Mouse (Mus musculus): Measurements from ENCODE around the gene Zfp287. TPM values are rescaled to one million over a fixed set of nuclear protein-coding genes. Genes with fewer than 3 reads are reported as not detected.
"Not testable (repeated sequence)": the region's sequence is repeated elsewhere in the genome, so short reads cannot be mapped to it uniquely, and the experiment has no call there.

The Zfp287 gene
- 25.5 and 26.0 TPM in 2 replicates for polyA plus RNA-seq (2015; fragmentation: Nextera tagmentation; extraction: Ambion mirVana)

DNA sequence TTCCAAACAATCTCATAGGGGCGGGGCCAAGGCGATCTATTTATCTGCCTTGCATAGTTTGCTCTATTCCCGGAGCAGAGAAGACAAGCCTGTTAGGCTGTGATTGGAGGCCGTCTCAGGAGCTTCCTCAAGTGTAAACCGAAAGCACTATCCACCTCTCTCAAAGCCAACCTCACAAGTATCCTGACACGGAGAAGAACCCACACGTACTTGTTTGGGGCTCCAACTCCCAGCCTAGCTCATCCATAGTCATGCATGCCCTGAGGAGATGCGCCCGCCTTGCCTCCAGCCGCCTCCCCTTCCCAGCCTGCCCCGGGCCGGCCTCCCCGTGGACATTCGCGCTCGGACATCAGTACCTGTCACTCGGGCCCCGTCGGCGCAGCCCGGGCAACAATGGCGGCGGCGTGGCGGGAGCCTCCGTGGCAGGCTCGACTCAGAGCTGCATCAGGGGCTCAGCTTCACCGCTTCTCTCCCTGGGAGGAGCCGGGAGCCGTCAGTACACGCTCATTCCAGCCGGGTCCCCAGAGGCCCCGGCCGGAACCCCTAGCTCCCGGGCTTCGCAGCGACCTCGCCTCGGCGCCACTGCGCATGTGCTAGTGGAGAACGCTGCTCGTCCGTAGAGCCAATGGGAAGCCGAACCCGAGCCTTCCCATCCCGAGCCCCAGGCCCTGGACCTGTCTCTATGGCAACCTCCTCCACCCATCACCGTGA, at the start of gene Zfp287:
Gene Zfp287 (minus strand): TSS at position 595 of the 711 bp plus-strand sequence.
- peak within 1 kb of the TSS; percentile 93 for H3K9ac ChIP-seq (replicated peaks)
- H3K9me3 ChIP-seq = no peaks in the 10 kb centered on the region
- H3K4me3 ChIP-seq = peak within 1 kb of the TSS; percentile 92
- H3K4me2 ChIP-seq (replicated peaks) = peak within 1 kb of the TSS; percentile 50
- ATAC-seq (replicated peaks) = peak; percentile 100
- peaks cover 19% of the 10 kb centered on the region for H3K36me3 ChIP-seq
- H3K27ac ChIP-seq (replicated peaks) = peak within 1 kb of the TSS; percentile 92
- WGBS = under 1% methylated on average over 48 of the region's 48 CpGs
- no peaks in the 10 kb centered on the region for H3K27me3 ChIP-seq
- peaks cover 20% of the 10 kb centered on the region for H3K4me1 ChIP-seq

DNA sequence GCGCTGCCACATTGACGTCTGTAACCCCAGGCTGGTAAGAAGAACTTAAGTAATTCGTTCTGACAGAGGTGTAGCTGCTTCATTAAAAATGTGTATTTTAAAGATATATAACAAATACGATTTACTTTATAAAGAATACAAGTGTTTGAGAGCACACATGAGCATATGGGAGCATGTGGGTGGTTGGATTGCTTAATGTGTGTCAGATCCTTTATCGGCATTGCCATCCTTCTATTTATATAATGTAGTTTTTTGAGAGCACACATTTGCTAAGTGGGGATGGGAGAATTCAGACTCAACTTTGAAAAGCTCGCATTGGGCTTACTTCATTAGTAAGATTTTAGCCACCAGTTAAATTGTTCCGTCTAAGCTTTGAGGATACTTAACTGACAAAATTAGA, 44.8 kb upstream of the Zfp287 start:
- Histone ChIP-seq H3K4me2 (replicated peaks) (no peak overlapping the region), H3K4me3 (no peak overlapping the region), H3K4me1 (no peaks in the 10 kb centered on the region), H3K9me3 (peaks cover 44% of the 10 kb centered on the region), H3K36me3 (peaks cover 53% of the 10 kb centered on the region), H3K27ac (replicated peaks) (no peak overlapping the region), H3K9ac (replicated peaks) (no peak overlapping the region), H3K27me3 (no peaks in the 10 kb centered on the region)
- no peak for ATAC-seq (replicated peaks)
- WGBS = 95% methylated on average over 7 of the region's 7 CpGs

DNA sequence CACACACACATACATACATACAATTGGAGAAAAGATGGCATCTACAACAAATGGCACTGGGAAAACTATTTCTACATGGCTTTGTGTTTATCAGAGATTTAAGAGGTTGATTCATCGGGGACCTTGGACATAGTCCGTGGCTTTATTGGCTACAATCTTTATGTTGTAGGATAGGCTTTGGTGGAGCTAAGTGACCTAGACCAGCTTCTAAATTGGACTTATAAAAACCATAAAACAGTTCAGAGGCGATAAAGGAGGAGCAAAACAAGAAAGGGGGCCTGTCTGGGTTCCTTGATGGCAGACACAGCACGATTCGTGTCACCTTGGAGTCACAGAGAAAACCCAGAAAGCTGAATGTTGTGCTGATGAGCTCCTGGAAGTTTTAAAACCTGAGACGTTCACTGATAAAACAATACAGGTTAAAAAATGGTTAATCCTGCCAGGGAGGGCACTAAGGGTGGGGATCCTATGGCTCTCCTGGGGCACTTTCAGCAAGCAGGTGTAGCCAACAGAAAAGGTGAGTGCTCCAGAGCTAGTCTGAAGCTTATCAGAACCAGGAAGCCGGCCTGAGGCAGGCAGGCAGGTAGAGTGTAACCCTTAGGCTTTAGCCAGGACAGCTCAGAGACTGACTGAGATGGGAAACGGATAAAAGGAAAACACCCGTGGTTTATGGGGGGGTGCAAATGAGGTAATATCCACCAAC, 29.2 kb upstream of the Zfp287 start:
- Histone ChIP-seq H3K4me3 (no peak overlapping the region), H3K4me1 (peaks cover 7% of the 10 kb centered on the region; the same call in 1 of the 2 replicates), H3K4me2 (replicated peaks) (no peak overlapping the region), H3K36me3 (no peaks in the 10 kb centered on the region), H3K9me3 (no peaks in the 10 kb centered on the region), H3K27me3 (no peaks in the 10 kb centered on the region), H3K9ac (replicated peaks) (no peak overlapping the region), H3K27ac (replicated peaks) (no peak overlapping the region)
- WGBS = 78% methylated on average over 9 of the region's 9 CpGs
- no peak for ATAC-seq (replicated peaks)

DNA sequence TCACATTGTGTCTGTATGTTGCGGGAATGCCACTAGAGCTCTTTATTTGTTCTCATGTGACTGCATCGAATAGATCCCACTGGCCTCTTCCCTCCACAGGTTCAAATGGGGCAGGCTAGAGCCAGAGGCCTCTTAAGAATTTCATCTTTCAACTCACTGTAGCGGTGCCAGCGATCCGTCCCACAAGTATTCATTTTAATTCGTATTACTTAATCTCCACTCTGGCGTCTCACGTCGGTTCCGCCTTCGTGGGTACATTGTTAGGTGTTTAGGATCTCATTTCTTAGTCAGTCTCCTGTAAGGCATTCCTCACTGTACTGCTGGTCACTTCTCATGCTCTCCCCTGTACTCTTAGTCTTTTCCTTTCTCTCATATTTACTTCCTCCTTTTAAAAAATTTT, 26.8 kb upstream of the Zfp287 start:
- Histone ChIP-seq H3K4me1 (peaks cover 7% of the 10 kb centered on the region; the same call in 1 of the 2 replicates), H3K4me2 (replicated peaks) (no peak overlapping the region), H3K4me3 (no peak overlapping the region), H3K27me3 (no peaks in the 10 kb centered on the region), H3K27ac (replicated peaks) (no peak overlapping the region), H3K9me3 (no peaks in the 10 kb centered on the region), H3K36me3 (no peaks in the 10 kb centered on the region), H3K9ac (replicated peaks) (no peak overlapping the region)
- no peak for ATAC-seq (replicated peaks)
- WGBS = 71% methylated on average over 11 of the region's 11 CpGs

DNA sequence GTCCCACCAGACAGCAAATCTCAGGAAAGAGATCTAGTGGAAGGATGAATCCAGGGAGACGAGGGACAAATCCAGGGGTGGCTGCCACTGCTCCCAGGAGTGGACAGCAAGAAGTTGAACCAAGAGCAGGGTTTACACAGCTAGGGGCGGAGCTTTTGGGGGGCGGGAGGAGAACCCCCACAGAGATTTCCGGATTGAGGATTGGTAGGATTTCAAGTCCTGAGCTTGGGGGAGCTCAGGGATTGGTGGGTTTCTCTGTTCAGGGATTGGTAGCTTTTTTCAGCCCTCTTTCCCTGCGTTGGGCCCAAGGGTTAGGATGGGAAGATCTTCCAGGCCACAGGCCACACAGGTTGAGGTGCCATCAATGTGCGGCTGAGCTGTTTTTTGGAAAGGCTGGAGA, 26.2 kb upstream of the Zfp287 start:
- no peak overlapping the region for H3K4me3 ChIP-seq
- H3K4me2 ChIP-seq (replicated peaks) = no peak overlapping the region
- no peaks in the 10 kb centered on the region for H3K36me3 ChIP-seq
- no peak overlapping the region for H3K27ac ChIP-seq (replicated peaks)
- no peaks in the 10 kb centered on the region for H3K27me3 ChIP-seq
- H3K9ac ChIP-seq (replicated peaks) = no peak overlapping the region
- peaks cover 7% of the 10 kb centered on the region; the same call in 1 of the 2 replicates for H3K4me1 ChIP-seq
- H3K9me3 ChIP-seq = no peaks in the 10 kb centered on the region
- WGBS = 76% methylated on average over 6 of the region's 6 CpGs
- ATAC-seq (replicated peaks) = no peak

DNA sequence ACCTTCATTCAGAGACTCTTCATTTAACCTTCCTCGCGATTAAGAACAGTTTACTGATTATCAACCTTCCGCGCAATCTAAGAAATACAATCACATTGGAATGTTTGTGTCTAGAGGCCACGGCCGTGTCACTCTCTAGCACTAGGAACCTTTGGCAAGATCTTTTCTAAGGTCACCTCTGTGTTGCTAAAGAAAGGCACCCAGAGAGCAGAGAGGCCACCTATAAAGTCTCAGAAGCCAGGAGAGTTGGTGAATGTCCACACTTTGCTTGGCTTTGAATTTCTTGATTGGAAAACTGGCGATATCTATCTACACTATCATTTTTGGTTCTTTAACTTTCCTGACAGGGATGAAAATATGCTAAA, 25.4 kb upstream of the Zfp287 start:
- H3K27ac ChIP-seq (replicated peaks) = no peak overlapping the region
- no peak for ATAC-seq (replicated peaks)
- no peaks in the 10 kb centered on the region for H3K36me3 ChIP-seq
- no peaks in the 10 kb centered on the region for H3K9me3 ChIP-seq
- WGBS = 4% methylated on average over 7 of the region's 7 CpGs
- peak overlapping the region; percentile 62 for H3K4me2 ChIP-seq (replicated peaks)
- H3K4me3 ChIP-seq = peak overlapping the region; percentile 47
- peak overlapping the region; percentile 53 for H3K9ac ChIP-seq (replicated peaks)
- H3K4me1 ChIP-seq = peaks cover 7% of the 10 kb centered on the region; the same call in 1 of the 2 replicates
- H3K27me3 ChIP-seq = no peaks in the 10 kb centered on the region

DNA sequence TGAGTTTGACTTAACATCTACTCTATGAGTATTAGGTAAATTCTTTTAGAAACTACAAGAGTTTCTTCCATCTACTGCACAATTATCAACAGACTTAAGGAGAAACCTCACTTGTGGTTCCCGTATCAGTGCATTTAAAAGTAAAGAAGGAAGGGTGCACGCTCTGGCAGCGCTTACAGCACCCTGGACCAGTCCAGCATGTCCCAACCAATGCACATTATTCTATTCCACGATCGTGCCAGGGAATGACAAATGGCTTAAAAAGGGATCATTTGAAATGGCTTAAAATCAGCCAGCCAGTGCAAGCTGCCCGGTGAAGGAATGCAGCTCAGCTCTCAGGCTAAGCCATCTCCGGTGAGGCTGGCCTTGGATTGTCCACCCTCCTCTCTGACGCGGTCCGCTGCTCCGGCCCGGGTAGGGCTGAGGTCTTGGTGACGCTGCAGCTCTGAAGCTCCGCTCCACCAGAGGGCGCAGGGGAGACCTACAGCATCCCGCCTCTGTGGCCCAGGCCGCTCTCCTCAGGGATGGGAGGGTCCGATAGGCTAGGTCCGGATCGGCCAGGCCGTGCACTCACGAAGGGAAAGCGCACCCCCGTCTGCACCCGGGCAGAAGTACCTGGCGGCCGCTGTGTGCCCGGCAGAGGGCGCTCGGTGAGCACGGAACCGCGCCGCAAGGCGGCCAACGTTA, 24.9 kb upstream of the Zfp287 start:
- Histone ChIP-seq H3K4me2 (replicated peaks) (peak overlapping the region; percentile 62), H3K4me1 (peaks cover 7% of the 10 kb centered on the region; the same call in 1 of the 2 replicates), H3K27ac (replicated peaks) (no peak overlapping the region), H3K9me3 (no peaks in the 10 kb centered on the region), H3K27me3 (no peaks in the 10 kb centered on the region), H3K9ac (replicated peaks) (peak overlapping the region; percentile 53), H3K36me3 (no peaks in the 10 kb centered on the region), H3K4me3 (peak overlapping the region; percentile 47)
- WGBS = 8% methylated on average over 36 of the region's 36 CpGs
- ATAC-seq (replicated peaks) = peak; percentile 97

DNA sequence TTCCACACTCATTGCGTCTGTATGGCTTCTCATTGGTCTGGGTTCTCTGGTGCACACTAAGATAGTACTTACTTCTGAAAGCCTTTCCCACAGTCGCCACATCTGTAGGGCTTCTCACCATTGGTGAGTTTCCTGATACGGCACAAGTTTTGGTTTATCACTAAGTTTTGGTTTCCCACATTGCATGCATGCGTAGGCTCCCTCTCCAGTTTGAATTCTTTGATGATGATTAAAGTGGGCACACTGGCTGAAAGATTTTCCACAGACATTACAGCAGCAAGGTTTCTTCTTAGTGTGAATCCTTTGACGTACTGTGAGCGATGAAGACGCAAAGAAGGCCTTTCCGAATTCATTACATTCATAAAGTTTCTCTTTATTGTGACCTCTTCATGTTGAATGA, 21.1 kb upstream of the Zfp287 start, which contains the start of gene Gm10428:
Gene Gm10428 (plus strand): TSS at position 321 of the 400 bp plus-strand sequence.
- no peak within 1 kb of the TSS for H3K9ac ChIP-seq (replicated peaks)
- no peak within 1 kb of the TSS for H3K27ac ChIP-seq (replicated peaks)
- H3K27me3 ChIP-seq = peaks cover 5% of the 10 kb centered on the region; the same call in 1 of the 2 replicates
- H3K36me3 ChIP-seq = no peaks in the 10 kb centered on the region
- peaks cover 7% of the 10 kb centered on the region; the same call in 1 of the 2 replicates for H3K4me1 ChIP-seq
- WGBS = 88% methylated on average over 8 of the region's 8 CpGs
- no peak within 1 kb of the TSS for H3K4me3 ChIP-seq
- no peaks in the 10 kb centered on the region for H3K9me3 ChIP-seq
- no peak within 1 kb of the TSS for H3K4me2 ChIP-seq (replicated peaks)
- no peak for ATAC-seq (replicated peaks)

DNA sequence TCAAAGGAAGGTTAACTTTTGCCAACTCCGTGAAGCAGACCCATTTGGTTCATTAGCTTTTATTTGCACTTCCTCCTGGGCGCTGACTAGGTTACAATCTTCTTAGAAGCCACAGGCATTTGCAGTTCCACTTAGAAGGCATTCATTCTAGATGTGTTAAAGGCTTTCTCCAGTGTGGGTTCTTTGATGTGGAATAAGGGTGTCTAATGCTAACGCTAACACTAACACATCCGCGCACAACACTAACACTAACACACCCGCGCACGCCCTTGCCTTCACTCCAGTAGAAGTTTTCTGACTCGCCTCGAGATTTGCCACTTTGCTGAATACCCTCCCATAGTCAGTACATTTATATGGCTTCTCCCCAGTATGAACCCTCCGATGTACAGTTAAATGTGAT, 20.5 kb upstream of the Zfp287 start:
- no peak for ATAC-seq (replicated peaks)
- WGBS = 55% methylated on average over 11 of the region's 11 CpGs
- Histone ChIP-seq H3K4me1 (peaks cover 6% of the 10 kb centered on the region; the same call in 1 of the 2 replicates), H3K9ac (replicated peaks) (no peak overlapping the region), H3K27me3 (peaks cover 6% of the 10 kb centered on the region; the same call in 1 of the 2 replicates), H3K4me3 (no peak overlapping the region), H3K36me3 (no peaks in the 10 kb centered on the region), H3K9me3 (no peaks in the 10 kb centered on the region), H3K27ac (replicated peaks) (no peak overlapping the region), H3K4me2 (replicated peaks) (no peak overlapping the region)

DNA sequence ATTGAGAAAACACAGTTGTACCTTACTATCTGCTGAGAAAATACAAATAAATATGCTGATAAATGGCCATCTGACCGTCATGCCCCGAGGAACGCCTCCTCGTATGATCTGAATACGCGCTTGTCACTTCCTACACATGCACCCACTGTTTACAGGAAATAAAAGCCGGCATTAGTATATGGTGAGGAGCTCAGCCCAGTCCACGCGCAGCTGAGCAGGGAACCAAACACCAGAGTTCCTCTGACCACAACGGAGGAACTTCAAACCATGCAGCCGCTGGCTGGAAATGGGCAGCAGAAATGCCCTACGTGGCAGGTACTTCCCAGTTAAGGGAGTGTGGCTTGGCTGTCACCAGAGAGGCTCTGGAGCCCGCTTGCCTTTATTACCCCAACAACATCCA, 17.7 kb upstream of the Zfp287 start:
- H3K4me1 ChIP-seq; H3K27me3 ChIP-seq; H3K9ac ChIP-seq (replicated peaks); H3K36me3 ChIP-seq; H3K27ac ChIP-seq (replicated peaks); H3K9me3 ChIP-seq; H3K4me3 ChIP-seq; H3K4me2 ChIP-seq (replicated peaks); ATAC-seq (replicated peaks): not testable (repeated sequence)
- 95% methylated on average over 13 of the region's 13 CpGs for WGBS

DNA sequence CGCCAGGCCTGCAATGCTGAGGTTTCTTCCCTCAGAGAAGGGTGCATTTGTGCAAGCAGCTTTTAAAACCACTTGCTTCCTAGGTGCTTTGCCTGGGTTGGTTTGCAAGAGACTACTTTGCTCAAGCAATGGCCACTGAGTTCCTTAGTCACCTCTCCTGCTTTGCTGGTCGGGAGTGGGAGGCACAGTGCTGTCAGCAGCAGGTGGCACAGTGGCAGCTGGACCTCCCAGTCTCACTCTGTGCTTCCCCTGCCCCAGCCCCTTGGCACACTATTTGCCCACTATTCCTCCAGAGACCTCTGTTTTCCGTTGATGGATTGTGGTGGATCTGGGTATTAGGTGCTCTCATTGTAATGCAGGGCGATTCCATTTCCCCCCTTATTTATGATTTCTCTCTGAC, 16.4 kb upstream of the Zfp287 start:
- Histone ChIP-seq H3K4me3 (no peak overlapping the region), H3K9me3 (no peaks in the 10 kb centered on the region), H3K27me3 (peaks cover 9% of the 10 kb centered on the region; the same call in 1 of the 2 replicates), H3K27ac (replicated peaks) (no peak overlapping the region), H3K9ac (replicated peaks) (no peak overlapping the region), H3K4me1 (0 out of 2 replicates have a peak, but pooled peaks cover 6% of the 10 kb centered on the region), H3K36me3 (no peaks in the 10 kb centered on the region), H3K4me2 (replicated peaks) (no peak overlapping the region)
- WGBS = 72% methylated on average over 4 of the region's 4 CpGs
- no peak for ATAC-seq (replicated peaks)

DNA sequence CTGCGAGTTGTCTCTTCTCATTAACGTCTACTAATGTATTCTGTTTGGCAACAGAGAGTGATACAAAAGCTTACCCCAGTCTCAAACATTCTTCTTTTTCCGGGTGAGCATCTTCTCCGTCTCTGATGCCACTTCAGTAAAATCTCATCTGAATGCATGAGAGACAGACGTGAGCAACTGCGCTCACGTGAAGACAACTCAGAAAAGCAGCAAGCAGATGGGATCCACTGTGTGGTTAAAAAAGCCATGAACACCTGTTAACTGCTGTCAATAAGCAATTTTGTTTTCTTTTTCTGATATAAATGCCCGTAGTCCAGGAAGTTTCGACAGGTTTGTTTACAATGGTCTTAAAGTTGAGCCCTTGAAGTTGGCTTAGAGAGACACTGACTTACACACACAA, 15.5 kb upstream of the Zfp287 start:
- ATAC-seq (replicated peaks) = no peak
- H3K27me3 ChIP-seq = peaks cover 9% of the 10 kb centered on the region; the same call in 1 of the 2 replicates

More for the DNA sequence above, 15.5 kb upstream of the Zfp287 start:
- H3K27ac ChIP-seq (replicated peaks) = no peak overlapping the region
- H3K9me3 ChIP-seq = no peaks in the 10 kb centered on the region
- no peak overlapping the region for H3K4me3 ChIP-seq
- 72% methylated on average over 9 of the region's 9 CpGs for WGBS
- H3K36me3 ChIP-seq = no peaks in the 10 kb centered on the region
- H3K4me1 ChIP-seq = 0 out of 2 replicates have a peak, but pooled peaks cover 6% of the 10 kb centered on the region
- no peak overlapping the region for H3K9ac ChIP-seq (replicated peaks)
- H3K4me2 ChIP-seq (replicated peaks) = no peak overlapping the region

Data from forebrain, embryonic 15.5 days (tissue).